Mouse (Mus musculus): ENCODE data around the gene Dnajc13.

The Dnajc13 gene

DNA sequence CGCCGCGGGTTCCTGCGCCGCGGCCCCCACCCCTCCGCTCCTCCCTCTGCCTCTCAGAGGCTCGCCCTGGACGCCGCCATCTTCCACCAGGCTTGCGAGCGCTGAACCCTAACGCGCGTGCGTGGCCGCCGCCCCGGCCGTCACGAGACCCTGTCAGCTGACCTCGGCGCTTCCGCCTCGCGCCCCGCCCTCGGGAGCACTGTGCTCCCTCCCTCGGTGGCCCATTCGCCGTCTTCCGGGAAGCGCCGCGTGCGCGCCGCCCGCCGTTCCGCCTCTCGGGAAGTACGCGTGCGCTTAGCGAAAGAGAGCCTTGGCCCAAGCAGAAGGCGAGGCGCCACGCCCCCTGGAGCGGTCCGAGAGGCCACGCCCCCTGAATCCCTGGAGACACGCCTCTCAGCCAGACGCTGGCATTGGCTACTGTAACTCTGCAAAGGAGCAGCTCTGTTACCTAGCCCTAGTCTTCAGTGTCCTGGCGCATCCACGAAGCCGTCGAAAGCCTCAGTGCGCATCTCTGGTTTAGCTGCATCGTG, at the start of gene Dnajc13:
TSS of gene Dnajc13 (minus strand) at position 108 of the 530 bp plus-strand sequence.
- DNase-seq (ENCODE audit: low spot score in 2 of 2): peak; percentile 98 to 99

- DNase-seq (ENCODE audit: low spot score in 2 of 2): peak; percentile 67 to 79
Observed at GRCm38 (mm10) chr9:104306734-104307133, 44.0 kb upstream of the Dnajc13 start.

DNA sequence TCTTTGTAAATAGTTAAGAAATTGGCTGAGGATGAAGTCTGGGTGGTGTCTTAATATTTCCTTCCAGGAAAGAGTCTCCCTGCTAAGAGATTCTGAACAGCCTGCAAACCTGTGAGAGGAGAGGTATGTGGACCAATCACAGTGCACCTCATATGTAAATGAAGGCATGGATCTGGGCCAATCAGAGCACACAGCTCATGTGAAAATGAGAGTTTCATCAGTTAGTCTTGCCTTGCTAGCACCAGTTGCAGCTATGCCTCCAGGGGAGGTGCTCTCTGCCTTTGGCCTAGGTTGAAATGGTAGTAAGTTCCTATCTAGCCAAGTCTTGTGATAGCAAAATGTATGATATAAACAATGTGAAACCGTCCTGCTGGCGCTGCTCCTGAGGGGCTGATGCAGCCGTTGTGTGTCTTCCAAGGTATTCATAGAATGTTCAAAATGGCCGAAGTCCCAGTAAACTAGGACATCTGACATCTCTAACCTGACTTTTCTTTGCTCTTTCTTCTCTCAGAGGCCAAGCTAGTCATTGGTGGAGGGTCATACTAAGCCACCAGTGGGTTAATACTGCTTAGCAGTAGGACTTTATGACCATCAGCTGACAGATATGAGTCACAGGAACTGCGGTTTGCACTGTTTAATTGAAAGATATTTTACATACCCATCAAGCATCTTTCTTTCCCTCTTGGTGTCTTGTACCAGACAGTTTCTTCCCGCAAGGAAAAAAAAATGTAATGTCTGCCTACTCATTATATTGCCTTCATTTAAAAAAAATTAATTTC, 42.8 kb upstream of the Dnajc13 start:
- no peak for DNase-seq (ENCODE audit: low spot score in 2 of 2)

- no peak for DNase-seq (ENCODE audit: low spot score in 2 of 2)
Observed at GRCm38 (mm10) chr9:104304800-104305199, 42.1 kb upstream of the Dnajc13 start.

DNA sequence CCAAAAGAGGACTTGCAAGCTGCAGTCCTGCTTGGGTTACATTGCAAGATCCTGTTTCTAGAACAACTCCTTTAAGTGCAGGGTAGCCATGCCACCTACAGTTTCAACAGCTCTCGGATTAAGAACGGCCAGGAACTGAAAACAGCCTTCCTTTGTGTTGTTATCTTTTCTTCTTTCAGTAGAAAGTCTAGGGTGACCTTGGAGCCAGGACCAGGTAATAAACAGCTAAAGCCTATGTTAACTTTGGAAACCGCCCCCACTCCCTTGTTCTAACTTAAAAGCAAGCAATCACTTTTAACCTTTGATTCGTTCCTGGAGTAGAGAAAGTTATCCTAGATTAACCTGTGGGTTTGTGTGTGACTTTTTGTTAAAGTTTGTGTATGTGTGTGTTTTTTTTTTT, 41.6 kb upstream of the Dnajc13 start:
- no peak for DNase-seq (ENCODE audit: low spot score in 2 of 2)

DNA sequence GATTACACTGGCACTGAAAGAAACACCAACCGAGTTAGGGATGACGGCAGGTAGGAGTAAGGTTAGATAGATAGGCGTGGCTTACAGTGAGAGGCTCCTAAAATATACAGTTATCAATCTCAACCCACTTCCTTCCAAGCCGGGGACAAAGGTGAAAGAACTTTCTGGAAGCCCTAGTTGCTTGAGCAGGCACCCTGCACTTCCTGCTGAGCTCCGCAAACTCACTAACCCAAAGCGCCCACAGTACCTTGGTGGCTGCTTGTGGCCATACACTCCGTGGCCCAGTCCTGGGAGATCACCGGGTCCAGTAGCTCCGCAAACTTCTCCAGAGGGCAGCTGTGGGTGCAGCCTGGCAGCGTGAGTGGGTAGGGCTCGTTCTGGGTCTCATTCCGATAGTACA, 37.8 kb upstream of the Dnajc13 start:
- no peak for DNase-seq (ENCODE audit: low spot score in 2 of 2)

DNA sequence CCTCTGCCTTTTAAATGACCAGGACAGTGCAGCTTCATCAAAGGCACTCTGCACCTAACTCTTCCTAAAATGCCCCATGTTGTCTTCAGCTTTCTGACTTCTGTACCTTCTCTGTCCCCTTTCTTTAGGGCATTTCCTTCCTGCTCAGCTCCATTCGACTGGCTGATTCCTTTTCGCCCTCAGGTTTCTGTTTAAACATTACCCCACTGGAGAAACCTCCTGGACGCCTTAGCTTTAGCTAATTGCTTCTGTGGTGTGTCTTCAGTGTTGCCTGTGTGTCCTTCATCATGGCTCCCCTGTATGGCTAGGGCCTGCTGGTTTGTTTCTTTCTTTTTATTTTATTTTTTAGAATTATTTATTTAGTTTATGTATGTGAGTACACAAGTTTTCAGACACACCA, 34.3 kb upstream of the Dnajc13 start:
- no peak for DNase-seq (ENCODE audit: low spot score in 2 of 2)

DNA sequence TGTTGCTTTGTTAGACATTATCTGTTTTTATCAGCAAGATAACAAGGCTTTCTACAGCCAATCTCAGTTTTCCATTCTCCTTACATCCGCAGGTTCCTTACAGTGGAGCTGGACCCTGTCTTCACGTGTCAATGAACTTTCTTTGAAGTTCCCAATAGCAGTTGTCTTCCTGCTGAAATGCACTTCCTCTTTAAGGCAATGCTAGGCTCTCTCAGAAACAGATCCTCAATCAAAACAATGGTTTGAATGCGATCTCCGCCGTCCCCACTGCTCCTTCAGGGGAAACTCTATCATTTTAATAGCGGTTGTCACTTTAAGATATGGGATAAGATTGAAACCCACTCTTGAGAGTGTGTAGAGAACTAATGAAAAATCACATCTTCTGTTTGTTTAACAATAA, 22.2 kb upstream of the Dnajc13 start:
- no peak for DNase-seq (ENCODE audit: low spot score in 2 of 2)

DNA sequence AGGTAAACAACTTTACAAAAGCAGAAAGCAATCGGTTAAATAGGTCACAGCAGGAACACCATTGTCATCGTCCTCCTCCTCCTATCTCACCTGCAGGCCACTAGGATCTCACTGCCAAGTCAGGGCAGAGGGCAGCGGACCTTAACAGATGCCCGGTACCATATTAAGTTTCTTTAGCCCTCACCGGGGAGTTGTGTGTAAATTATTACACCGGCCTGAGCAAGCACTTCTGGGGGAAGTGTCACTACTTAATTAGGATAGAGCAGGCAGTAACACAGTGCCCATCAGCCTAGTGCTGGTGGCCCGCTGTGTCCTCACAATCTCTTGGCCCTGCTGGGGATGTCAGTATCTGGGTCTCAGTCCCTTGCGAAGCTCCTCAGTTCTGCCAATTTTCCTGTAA, 19.8 kb upstream of the Dnajc13 start:
- DNase-seq (ENCODE audit: low spot score in 2 of 2): no peak

DNA sequence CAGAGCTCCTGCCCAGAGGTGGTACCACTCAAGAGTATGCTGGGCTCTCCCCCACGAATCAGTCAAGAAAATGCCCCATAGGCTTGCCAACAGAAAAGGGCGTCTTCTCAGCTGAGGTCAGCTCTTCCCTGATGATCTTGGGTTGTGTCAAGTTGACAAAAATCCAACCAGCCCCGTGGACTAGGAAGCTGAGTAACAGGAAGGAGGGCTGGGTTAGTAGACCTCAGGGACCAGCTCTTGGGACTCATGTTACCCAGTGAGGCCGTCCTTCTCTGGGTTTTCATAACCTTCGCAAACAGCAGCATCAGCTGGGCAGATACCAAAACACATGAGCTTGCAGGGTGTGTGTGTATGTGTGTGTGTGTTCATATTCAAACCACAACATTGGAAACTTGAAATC, 19.0 kb upstream of the Dnajc13 start:
- DNase-seq (ENCODE audit: low spot score in 2 of 2): no peak

DNA sequence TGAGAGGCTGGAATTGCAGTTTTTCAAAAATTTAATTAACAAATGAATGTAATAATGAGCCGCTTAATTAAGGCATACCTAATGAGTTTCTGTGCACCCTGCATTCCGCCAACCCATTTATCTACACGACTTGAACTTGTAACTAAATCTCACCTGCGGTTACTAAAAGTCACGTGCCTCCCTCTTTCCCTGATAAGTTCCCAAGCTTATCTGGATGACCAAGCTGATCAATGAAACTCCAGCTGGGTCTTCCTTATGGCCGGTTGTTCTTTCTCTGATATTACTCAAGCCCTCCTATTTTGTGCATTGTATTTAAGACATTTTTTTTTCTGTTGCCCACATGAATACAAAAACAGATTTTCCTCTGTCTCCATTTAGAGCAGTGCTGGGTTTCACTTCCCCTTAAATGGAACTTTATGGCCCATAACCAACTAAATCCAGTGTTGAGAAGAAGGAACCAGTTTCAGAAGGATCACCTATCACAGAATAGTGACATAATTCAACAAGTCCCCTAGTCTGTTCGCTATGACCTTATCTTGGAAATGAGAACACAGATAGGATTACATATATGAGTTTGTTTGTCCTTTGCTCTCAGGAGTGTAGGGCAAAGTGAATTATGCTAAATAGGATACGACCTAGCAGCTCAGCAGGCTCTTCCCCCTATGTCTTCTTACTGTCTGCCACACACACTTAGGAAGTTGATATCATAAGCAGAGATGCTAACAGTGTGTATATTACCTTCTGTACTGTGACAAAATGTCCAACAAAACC, 18.2 kb upstream of the Dnajc13 start:
- no peak for DNase-seq (ENCODE audit: low spot score in 2 of 2)

GRCm38 (mm10) chr9:104277528-104278162, 14.9 kb upstream of the Dnajc13 start:
- peak; percentile 68 for DNase-seq (ENCODE audit: low spot score in 2 of 2)

GRCm38 (mm10) chr9:104275084-104275785, 12.5 kb upstream of the Dnajc13 start:
- peak in 1 of 2 experiments; percentile 15 for DNase-seq (ENCODE audit: low spot score in 2 of 2)

GRCm38 (mm10) chr9:104272057-104272456, 9.3 kb upstream of the Dnajc13 start:
- no peak for DNase-seq (ENCODE audit: low spot score in 2 of 2)

DNA sequence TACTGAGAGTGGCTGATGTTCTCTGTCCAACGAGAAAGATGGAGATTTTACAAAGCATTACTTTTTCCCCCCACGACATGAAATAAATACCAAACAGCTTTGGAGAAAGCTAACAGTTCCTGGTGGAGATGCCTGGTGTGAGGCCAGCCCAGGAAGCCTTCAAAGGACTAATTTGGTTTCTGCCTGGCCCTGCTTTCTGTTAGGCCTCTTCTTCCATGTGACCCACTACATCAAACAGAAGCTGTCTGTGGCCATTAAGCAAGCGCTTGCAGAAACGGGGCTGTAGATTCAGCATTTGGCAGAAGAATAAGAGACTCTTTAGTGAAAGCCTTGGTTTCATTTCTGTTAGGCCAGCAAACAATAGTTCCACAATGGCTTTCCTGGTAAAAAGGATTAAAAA, 8.9 kb upstream of the Dnajc13 start:
- peak in 1 of 2 experiments; percentile 43 for DNase-seq (ENCODE audit: low spot score in 2 of 2)

DNA sequence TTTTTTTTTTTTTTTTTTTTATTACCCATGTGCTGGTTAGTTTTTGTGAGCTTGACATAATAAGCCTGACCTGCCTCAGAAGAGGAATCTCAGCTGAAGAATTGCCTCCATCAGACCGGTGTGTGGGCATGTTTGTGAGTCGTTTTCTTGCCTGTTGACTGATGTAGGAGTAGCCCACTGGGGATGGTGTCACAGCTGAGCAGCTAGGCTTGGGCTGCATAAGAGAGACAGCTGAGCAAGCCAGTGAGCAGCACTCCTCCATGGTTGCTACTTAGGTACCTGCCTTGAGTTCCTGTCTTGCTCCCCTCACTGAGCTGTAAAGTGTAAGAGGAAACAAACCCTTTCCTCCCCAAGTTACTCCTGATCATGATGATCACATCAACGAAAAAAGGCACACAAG, 7.2 kb upstream of the Dnajc13 start:
- no peak for DNase-seq (ENCODE audit: low spot score in 2 of 2)

DNA sequence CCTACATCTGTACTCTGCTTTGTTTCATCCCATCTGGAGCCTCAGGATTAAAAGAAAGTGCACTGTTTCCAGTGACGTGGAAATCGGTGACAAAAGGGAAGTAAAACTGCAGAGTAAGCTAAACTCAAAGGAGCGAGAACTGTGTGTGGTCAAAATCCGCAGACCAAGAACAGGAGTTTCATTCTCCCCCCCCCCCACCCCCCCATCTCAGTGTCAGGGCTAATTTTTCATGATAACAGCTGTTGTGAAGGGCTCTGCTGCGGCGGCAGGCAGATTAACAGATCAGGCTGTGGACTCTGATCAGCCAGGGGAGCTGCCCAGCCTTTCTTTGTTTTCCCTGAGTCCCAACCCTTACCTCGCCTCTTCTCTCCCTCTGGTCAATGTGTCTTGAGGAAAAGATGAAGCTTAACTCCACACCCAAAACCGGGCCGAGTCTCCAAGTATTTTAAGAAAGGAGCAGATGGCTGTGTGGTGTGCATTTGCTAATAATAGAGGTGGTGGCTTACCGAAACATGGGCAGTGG, 6.7 kb upstream of the Dnajc13 start:
- peak; percentile 42 to 56 for DNase-seq (ENCODE audit: low spot score in 2 of 2)

GRCm38 (mm10) chr9:104264567-104264966, 1.8 kb upstream of the Dnajc13 start:
- DNase-seq (ENCODE audit: low spot score in 2 of 2): no peak

GRCm38 (mm10) chr9:104262016-104262762, 541 bp downstream of the Dnajc13 start:
- peak in 1 of 2 experiments; percentile 59 for DNase-seq (ENCODE audit: low spot score in 2 of 2)

GRCm38 (mm10) chr9:104260306-104260705, 2.4 kb downstream of the Dnajc13 start:
- no peak for DNase-seq (ENCODE audit: low spot score in 2 of 2)

- no peak for DNase-seq (ENCODE audit: low spot score in 2 of 2)
Observed at GRCm38 (mm10) chr9:104256085-104256484, 6.6 kb downstream of the Dnajc13 start.
